Mouse (Mus musculus) hindbrain, embryonic 15.5 days (tissue): Measurements from ENCODE around the gene Nrp2. TPM values are rescaled to one million over a fixed set of nuclear protein-coding genes. Genes with fewer than 3 reads are reported as not detected.

ENCODE experiments used
- ATAC-seq: fragments of 200-750 bp; cut with Nextera tagmentation; 2 replicates; pipeline ENCODE4 v1.8.0; 2017; ENCODE audit warnings: low read depth, moderate number of reproducible peaks, moderate TSS enrichment; ENCODE audit not compliant: low FRiP score
- H3K27ac ChIP-seq: fragments of 300-500 bp; sonication (generic); replicated peaks from 2 replicates; pipeline ENCODE4 v1.5.1; 2015; ENCODE audit warnings: mild to moderate bottlenecking, inconsistent platforms
- H3K27me3 ChIP-seq: fragments of 300-500 bp; sonication (generic); 2 replicates; pipeline ENCODE4 v1.6.1; 2015; ENCODE audit warnings: control low read depth, inconsistent platforms
- H3K36me3 ChIP-seq: fragments of 300-500 bp; sonication (generic); 2 replicates; pipeline ENCODE4 v1.6.1; 2015; ENCODE audit warnings: control low read depth, inconsistent platforms
- H3K4me1 ChIP-seq: fragments of 300-500 bp; sonication (generic); replicated peaks from 2 replicates; pipeline ENCODE4 v1.6.1; 2015; ENCODE audit warnings: control low read depth, inconsistent platforms
- H3K4me2 ChIP-seq: fragments of 300-500 bp; sonication (generic); 2 replicates; pipeline ENCODE4 v1.6.1; 2015; ENCODE audit warnings: moderate library complexity, mild to moderate bottlenecking, inconsistent platforms
- H3K4me3 ChIP-seq: fragments of 300-500 bp; sonication (generic); 2 replicates; pipeline ENCODE4 v1.5.1; 2015; ENCODE audit warnings: mild to moderate bottlenecking, inconsistent platforms
- H3K9ac ChIP-seq: fragments of 300-500 bp; sonication (generic); 2 replicates; pipeline ENCODE4 v1.6.1; 2015; ENCODE audit warnings: inconsistent platforms
- H3K9me3 ChIP-seq: fragments of 300-500 bp; sonication (generic); 2 replicates; pipeline ENCODE4 v1.6.1; 2016; ENCODE audit warnings: control low read depth, inconsistent platforms
- WGBS: fragments of 180-500 bp; shearing (Covaris S2); methylation state at CpG from one replicate; pipeline ENCODE4 v1.1.7; 2015; 5-methylcytosine and 5-hydroxymethylcytosine counted together
- polyA plus RNA-seq: library from polyadenylated mRNA; unstranded; fragments of >200 nt; fragmentation: Nextera tagmentation; extraction: Ambion mirVana; gene quantifications from 2 replicates; pipeline ENCODE4 v1.2.1, GENCODE M21; 2015

Gene Nrp2
- polyA plus RNA-seq, 1 experiment from 2014 or later = 31.5 TPM

- no peak for ATAC-seq
- Histone ChIP-seq H3K9ac (no peak overlapping the region), H3K4me3 (no peak overlapping the region), H3K4me1 (peaks cover 8% of the 10 kb centered on the region; the same call in 1 of the 2 replicates), H3K27me3 (no peaks in the 10 kb centered on the region), H3K27ac (no peak overlapping the region), H3K9me3 (no peaks in the 10 kb centered on the region), H3K4me2 (no peak overlapping the region), H3K36me3 (no peaks in the 10 kb centered on the region)
- whole genome bisulfite sequencing = 54% methylated on average over 4 of the region's 4 CpGs
Observed at GRCm38 (mm10) chr1:62801429-62801828, 98.3 kb downstream of the Nrp2 start.

- H3K9me3 ChIP-seq = no peaks in the 10 kb centered on the region
- peaks cover 8% of the 10 kb centered on the region; the same call in 1 of the 2 replicates for H3K4me1 ChIP-seq
- no peak overlapping the region for H3K4me2 ChIP-seq
- H3K36me3 ChIP-seq = no peaks in the 10 kb centered on the region
- no peak overlapping the region for H3K4me3 ChIP-seq
- 50% methylated on average over 3 of the region's 3 CpGs for WGBS
- no peak overlapping the region for H3K9ac ChIP-seq
- no peaks in the 10 kb centered on the region for H3K27me3 ChIP-seq
- no peak for ATAC-seq
- no peak overlapping the region for H3K27ac ChIP-seq
Observed at GRCm38 (mm10) chr1:62801842-62802241, 98.8 kb downstream of the Nrp2 start.

GRCm38 (mm10) chr1:62803544-62803943, 100.5 kb downstream of the Nrp2 start:
- H3K9ac ChIP-seq = no peak overlapping the region
- H3K4me1 ChIP-seq = peaks cover 12% of the 10 kb centered on the region; the same call in 1 of the 2 replicates
- H3K27ac ChIP-seq = 0 out of 2 replicates have a peak overlapping the region, but pooled peaks have one; percentile 20
- H3K4me3 ChIP-seq = no peak overlapping the region
- WGBS = 81% methylated on average over 1 of the region's 1 CpGs
- no peak overlapping the region for H3K4me2 ChIP-seq
- no peaks in the 10 kb centered on the region for H3K36me3 ChIP-seq
- no peaks in the 10 kb centered on the region for H3K27me3 ChIP-seq
- no peak for ATAC-seq
- H3K9me3 ChIP-seq = no peaks in the 10 kb centered on the region

GRCm38 (mm10) chr1:62806014-62806413, 102.9 kb downstream of the Nrp2 start:
- Histone ChIP-seq H3K27ac (no peak overlapping the region), H3K4me1 (peaks cover 12% of the 10 kb centered on the region; the same call in 1 of the 2 replicates), H3K36me3 (no peaks in the 10 kb centered on the region), H3K9ac (no peak overlapping the region), H3K4me3 (no peak overlapping the region), H3K4me2 (no peak overlapping the region), H3K27me3 (no peaks in the 10 kb centered on the region), H3K9me3 (no peaks in the 10 kb centered on the region)
- 19% methylated on average over 1 of the region's 1 CpGs for WGBS
- peak; percentile 38; the same call in 1 of the 2 replicates for ATAC-seq

- no peak overlapping the region for H3K9ac ChIP-seq
- no peak overlapping the region for H3K27ac ChIP-seq
- H3K4me3 ChIP-seq = no peak overlapping the region
- 0 out of 2 replicates have a peak, but pooled peaks cover 3% of the 10 kb centered on the region for H3K36me3 ChIP-seq
- WGBS = 84% methylated on average over 4 of the region's 4 CpGs
- H3K4me1 ChIP-seq = peaks cover 7% of the 10 kb centered on the region; the same call in 1 of the 2 replicates
- H3K4me2 ChIP-seq = no peak overlapping the region
- ATAC-seq = no peak
- no peaks in the 10 kb centered on the region for H3K27me3 ChIP-seq
- no peaks in the 10 kb centered on the region for H3K9me3 ChIP-seq
Observed at GRCm38 (mm10) chr1:62808395-62808794, 105.3 kb downstream of the Nrp2 start.

GRCm38 (mm10) chr1:62809601-62810228, 106.6 kb downstream of the Nrp2 start:
- no peak overlapping the region for H3K4me3 ChIP-seq
- no peaks in the 10 kb centered on the region for H3K27me3 ChIP-seq
- no peak overlapping the region for H3K9ac ChIP-seq
- WGBS = 73% methylated on average over 8 of the region's 8 CpGs
- H3K4me1 ChIP-seq = peaks cover 7% of the 10 kb centered on the region; the same call in 1 of the 2 replicates
- ATAC-seq = no peak
- no peak overlapping the region for H3K27ac ChIP-seq
- no peaks in the 10 kb centered on the region for H3K9me3 ChIP-seq
- 0 out of 2 replicates have a peak, but pooled peaks cover 3% of the 10 kb centered on the region for H3K36me3 ChIP-seq
- no peak overlapping the region for H3K4me2 ChIP-seq

GRCm38 (mm10) chr1:62811141-62811540, 108.1 kb downstream of the Nrp2 start:
- H3K27me3 ChIP-seq = no peaks in the 10 kb centered on the region
- H3K4me3 ChIP-seq = no peak overlapping the region
- 0 out of 2 replicates have a peak, but pooled peaks cover 7% of the 10 kb centered on the region for H3K4me1 ChIP-seq
- 0 out of 2 replicates have a peak, but pooled peaks cover 3% of the 10 kb centered on the region for H3K36me3 ChIP-seq
- H3K9ac ChIP-seq = no peak overlapping the region
- no peaks in the 10 kb centered on the region for H3K9me3 ChIP-seq
- no peak overlapping the region for H3K27ac ChIP-seq
- 87% methylated on average over 7 of the region's 7 CpGs for WGBS
- no peak overlapping the region for H3K4me2 ChIP-seq
- ATAC-seq = no peak

GRCm38 (mm10) chr1:62812701-62813684, 109.9 kb downstream of the Nrp2 start:
- Histone ChIP-seq H3K4me1 (no peaks in the 10 kb centered on the region), H3K9me3 (no peaks in the 10 kb centered on the region), H3K27ac (no peak overlapping the region), H3K4me3 (no peak overlapping the region), H3K36me3 (0 out of 2 replicates have a peak, but pooled peaks cover 3% of the 10 kb centered on the region), H3K27me3 (no peaks in the 10 kb centered on the region), H3K4me2 (no peak overlapping the region), H3K9ac (no peak overlapping the region)
- ATAC-seq = no peak
- 63% methylated on average over 10 of the region's 10 CpGs for WGBS

GRCm38 (mm10) chr1:62813938-62814337, 110.9 kb downstream of the Nrp2 start:
- H3K4me3 ChIP-seq = no peak overlapping the region
- H3K27ac ChIP-seq = no peak overlapping the region
- no peak for ATAC-seq
- 78% methylated on average over 1 of the region's 1 CpGs for WGBS
- no peak overlapping the region for H3K4me2 ChIP-seq
- H3K4me1 ChIP-seq = no peaks in the 10 kb centered on the region
- 0 out of 2 replicates have a peak, but pooled peaks cover 3% of the 10 kb centered on the region for H3K36me3 ChIP-seq
- H3K9ac ChIP-seq = no peak overlapping the region
- H3K9me3 ChIP-seq = no peaks in the 10 kb centered on the region
- no peaks in the 10 kb centered on the region for H3K27me3 ChIP-seq

- no peak overlapping the region for H3K4me2 ChIP-seq
- no peak overlapping the region for H3K4me3 ChIP-seq
- no peaks in the 10 kb centered on the region for H3K9me3 ChIP-seq
- 78% methylated on average over 7 of the region's 7 CpGs for WGBS
- H3K27ac ChIP-seq = no peak overlapping the region
- no peaks in the 10 kb centered on the region for H3K4me1 ChIP-seq
- H3K36me3 ChIP-seq = 0 out of 2 replicates have a peak, but pooled peaks cover 3% of the 10 kb centered on the region
- no peak overlapping the region for H3K9ac ChIP-seq
- no peaks in the 10 kb centered on the region for H3K27me3 ChIP-seq
- no peak for ATAC-seq
Observed at GRCm38 (mm10) chr1:62817566-62817965, 114.5 kb downstream of the Nrp2 start.

GRCm38 (mm10) chr1:62820170-62820569, 117.1 kb downstream of the Nrp2 start:
- no peaks in the 10 kb centered on the region for H3K27me3 ChIP-seq
- no peak overlapping the region for H3K27ac ChIP-seq
- no peaks in the 10 kb centered on the region for H3K9me3 ChIP-seq
- no peak for ATAC-seq
- no peaks in the 10 kb centered on the region for H3K36me3 ChIP-seq
- 74% methylated on average over 3 of the region's 3 CpGs for WGBS
- H3K4me3 ChIP-seq = no peak overlapping the region
- no peak overlapping the region for H3K4me2 ChIP-seq
- no peaks in the 10 kb centered on the region for H3K4me1 ChIP-seq
- H3K9ac ChIP-seq = no peak overlapping the region
